Mouse (Mus musculus): ENCODE data around the gene Pi4k2b. TPM values are rescaled to one million over a fixed set of nuclear protein-coding genes. Genes with fewer than 3 reads are reported as not detected.

Pi4k2b gene
- total RNA-seq, 2 experiments from 2014 or later: 12.2 to 15.0 TPM

Other genes starting within 250 kb of the Pi4k2b start
- not detected in 2 replicates for gene Lgi2, start 175.1 kb upstream of the Pi4k2b start, total RNA-seq (2015)
- gene Lgi2, start 175.1 kb upstream of the Pi4k2b start, total RNA-seq (2017): not detected in 2 replicates
- gene Sepsecs, start 71.9 kb upstream of the Pi4k2b start, total RNA-seq (2015): 5.2 and 8.5 TPM in 2 replicates
- 9.2 and 9.3 TPM in 2 replicates for gene Sepsecs, start 71.9 kb upstream of the Pi4k2b start, total RNA-seq (2017)
- 12.1 and 16.4 TPM in 2 replicates for gene Zcchc4, start 33.8 kb downstream of the Pi4k2b start, total RNA-seq (2015)
- 9.2 and 11.8 TPM in 2 replicates for gene Zcchc4, start 33.8 kb downstream of the Pi4k2b start, total RNA-seq (2017)
- 47.1 and 50.1 TPM in 2 replicates for gene Anapc4, start 92.4 kb downstream of the Pi4k2b start, total RNA-seq (2015)
- gene Anapc4, start 92.4 kb downstream of the Pi4k2b start, total RNA-seq (2017): 60.6 and 77.7 TPM in 2 replicates

Data from megakaryocyte, adult 5-6 weeks (primary cell).